Mouse (Mus musculus) cerebellum, postnatal 36 days (tissue): ENCODE data around the gene Alkbh4.
"Not testable (repeated sequence)": the region's sequence is repeated elsewhere in the genome, so short reads cannot be mapped to it uniquely, and the experiment has no call there.

Experiments
- DNase-seq, 2 experiments: peaks; one replicate each; pipeline ENCODE4 v3.0.0; 2021 to 2022; ENCODE audit warnings: mixed read lengths in 2 of 2

Gene Alkbh4

DNA sequence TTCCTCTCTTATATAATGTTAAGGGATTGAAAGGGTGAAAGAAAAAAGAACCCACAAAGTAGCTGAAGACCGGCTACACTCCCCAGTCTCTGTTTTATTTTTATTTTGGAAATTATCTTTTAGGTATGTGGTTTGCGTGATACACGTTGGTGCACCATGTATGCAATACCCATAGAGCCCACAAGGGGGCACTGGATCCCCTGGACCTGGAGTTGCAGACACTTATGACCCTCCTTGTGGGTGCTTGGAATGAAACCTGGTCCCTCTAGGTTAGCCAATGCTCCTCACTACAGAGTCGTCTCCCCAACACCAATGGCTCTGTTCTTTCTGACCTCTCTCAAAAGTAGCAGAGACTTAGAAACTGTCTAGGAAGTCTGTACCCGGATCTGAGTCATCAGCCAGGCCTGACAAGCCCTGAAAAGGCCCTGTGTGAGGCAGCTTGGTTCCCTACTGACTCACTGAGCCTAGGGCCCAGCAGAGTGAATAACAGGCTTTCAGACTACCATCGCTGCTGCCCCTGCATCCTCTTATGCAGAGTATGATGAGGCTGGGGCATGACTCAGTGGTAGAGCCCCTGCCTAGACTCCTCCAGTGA is 7.3 kb downstream of the Alkbh4 start:
- DNase-seq = no peak

DNA sequence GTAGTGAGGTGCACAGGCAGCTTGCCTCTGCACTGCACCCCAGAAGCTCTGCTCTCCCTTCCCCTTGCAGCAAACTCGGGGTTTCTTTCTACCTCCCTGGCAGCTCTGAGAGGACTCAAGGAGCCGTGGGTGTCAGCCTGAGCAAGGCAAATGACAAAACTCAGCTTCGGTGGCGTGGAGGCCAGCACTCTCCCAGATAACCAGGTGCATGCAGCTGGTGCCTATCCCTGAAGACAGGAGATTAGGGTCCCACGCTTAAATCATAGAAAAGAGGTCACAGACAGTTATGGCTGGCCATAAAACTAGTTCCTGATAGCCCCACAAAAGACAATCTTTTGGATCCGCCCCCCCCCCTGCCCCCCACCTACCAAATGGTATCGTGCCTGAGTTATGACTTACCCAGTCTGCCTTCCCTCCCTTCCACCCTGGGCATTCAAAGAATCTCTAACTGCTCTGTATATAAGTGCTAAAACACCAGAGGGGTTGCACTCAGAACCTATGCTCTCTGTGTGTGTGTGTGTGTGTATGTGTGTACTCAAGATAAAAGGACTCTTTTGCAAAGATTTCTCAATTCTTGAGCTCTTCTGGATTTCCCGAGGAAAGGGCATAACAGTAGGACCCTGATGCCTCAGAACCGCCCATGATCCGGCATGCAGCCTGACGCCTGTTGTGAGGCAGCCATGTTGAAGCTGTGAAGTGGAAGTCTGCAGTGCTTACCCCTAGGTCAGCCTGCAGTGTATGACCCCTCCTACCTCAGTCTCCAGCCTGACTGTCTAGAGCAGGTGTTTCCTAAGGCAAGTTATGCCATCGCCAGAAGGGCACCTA is 8.9 kb downstream of the Alkbh4 start:
- no peak for DNase-seq

DNA sequence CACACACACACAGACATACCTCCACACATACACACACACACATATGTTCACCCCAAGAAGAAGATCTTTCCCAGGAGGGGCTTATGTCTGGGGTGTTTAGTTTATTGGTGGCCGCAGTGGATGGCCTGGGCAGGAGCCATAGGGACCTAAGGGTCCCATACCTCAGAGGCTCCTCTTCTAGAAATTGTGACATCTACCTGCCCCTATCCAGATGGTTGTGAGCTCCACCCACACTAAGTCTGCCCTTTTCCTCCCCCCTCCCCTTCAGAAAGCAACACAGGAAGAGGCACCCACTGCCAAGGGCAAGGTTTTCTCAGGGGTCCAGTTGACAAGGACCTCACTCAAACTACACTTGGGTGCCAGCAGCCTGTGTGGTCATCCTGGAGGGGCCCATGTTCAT is 11.0 kb downstream of the Alkbh4 start:
- no peak for DNase-seq

DNA sequence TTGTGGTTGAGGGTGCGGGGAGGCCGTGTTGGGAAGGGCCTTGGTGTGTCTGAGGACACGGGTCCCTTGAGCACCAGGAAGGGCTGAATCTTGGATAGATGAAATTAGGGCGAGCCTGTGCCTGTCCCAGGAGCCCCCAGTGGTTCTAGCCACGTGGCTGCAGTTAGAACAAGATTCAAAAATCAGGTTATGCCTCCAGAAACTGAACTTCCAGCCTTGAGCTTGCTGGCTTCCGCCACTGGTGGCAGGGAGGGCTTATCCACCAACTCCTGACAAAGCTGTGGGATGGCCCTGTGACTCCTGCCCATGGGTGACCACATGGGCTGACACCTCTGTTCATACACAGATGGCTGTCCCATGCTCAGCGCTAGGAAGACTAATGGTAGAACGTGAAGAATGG is 11.8 kb downstream of the Alkbh4 start:
- DNase-seq = no peak

DNA sequence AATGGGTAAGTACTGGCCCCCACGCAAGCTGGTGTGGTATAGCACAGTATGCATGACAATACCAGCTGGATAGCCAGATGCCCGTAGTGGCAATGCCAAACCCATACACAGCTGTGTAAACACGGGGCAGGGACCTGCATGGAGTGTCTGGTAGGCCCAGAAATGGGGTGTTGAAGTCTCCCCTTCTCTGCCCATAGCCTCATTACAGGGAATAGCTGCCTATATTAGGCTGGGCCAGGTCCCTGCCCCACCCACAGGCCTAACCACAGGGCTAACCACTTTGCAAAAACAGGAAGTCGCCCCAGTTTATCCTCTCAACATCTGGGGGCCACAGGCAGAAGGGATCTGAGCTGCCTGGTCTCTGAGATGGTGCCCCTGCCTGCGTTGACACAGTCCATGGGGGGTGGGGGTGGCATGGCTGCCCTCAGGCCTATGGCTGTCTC is 13.2 kb downstream of the Alkbh4 start:
- not testable (repeated sequence) for DNase-seq

DNA sequence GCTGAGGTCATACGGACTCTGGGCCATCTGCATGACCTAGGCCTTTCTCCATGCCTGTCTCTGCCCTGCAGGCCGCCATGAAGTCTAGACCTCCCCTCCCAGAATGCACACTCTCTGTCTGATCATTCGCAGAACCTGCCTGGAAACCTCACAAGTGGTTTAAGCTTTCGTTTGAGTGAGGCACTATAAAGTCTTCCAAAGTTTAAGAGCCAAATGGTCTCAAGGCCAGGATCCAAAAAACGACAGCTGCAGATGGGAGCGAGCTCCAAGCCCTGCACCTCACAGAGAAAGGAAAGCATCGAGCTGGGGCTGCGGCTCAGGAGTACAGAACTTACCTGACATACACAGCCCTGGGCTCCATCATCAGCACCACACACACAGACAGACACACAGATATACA is 16.4 kb downstream of the Alkbh4 start:
- no peak for DNase-seq

DNA sequence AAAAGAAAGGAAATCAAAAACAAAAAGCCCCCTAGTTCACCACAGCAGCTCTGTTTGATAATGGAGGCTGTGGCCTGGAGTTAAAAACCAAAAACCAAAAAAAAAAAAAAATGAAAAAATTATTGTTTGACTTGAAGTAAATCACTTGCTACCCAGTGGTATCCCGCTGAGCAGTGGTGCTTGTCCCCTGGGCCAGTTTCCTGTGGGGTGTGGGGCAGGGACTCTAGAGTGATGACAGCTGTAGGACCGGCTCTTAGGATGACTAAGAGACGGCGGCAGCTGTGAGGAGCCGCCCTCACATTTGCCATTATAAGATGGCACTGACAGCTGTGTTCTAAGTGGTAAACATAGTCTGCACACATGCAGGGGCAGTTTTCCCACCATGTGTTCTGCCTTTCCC is 19.5 kb downstream of the Alkbh4 start:
- DNase-seq = no peak

DNA sequence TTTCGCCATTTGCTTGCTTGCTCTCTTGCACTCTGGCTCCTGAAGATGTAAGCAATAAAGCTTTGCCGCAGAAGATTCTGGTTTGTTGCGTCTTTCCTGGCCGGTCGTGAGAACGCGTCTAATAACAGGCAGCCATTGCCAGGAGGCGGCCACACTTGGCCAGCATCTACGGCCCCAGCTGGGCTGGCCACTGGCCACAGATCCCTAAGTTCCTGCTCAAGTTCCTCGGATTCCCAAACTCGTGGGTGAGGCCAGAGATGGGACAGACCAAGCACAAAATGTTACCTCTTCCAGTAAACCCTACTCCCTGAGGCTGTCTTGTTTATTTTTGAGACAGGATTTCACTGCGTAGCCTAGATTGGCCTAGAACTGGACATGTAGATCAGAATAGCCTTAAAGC is 24.1 kb downstream of the Alkbh4 start:
- not testable (repeated sequence) for DNase-seq

DNA sequence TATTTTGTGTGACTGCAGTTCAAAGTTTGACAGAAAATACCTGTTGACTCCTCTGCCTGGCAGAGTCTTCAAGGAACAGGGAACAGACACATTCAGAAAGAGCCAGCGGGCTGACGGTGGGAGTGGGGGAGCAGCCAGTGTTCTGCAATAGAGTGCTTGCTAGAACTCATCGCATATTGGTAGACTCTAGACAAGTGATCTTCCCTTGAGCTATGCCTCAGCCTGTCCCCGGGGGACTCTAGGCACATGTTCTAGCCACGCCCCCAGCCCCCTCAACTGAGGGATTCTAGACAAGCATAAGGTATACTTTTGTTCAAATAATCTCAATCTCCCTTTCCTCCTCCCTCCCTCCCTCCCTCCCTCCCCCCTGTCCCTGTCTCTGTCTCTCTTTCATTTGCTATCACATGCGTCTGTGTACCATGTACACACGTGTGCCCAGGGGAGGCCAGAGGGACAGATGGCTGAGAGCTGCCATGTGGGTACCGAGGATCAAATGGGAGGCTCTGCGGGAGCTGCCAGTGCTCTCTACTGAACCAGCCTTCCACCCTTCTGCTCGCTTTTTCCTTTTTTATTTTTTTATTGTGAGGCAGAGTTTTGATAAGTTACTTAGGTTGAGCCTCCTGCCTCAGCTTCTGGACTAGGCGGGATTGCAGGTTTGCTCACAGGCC is 28.0 kb downstream of the Alkbh4 start:
- peak; percentile 50 to 65 for DNase-seq

DNA sequence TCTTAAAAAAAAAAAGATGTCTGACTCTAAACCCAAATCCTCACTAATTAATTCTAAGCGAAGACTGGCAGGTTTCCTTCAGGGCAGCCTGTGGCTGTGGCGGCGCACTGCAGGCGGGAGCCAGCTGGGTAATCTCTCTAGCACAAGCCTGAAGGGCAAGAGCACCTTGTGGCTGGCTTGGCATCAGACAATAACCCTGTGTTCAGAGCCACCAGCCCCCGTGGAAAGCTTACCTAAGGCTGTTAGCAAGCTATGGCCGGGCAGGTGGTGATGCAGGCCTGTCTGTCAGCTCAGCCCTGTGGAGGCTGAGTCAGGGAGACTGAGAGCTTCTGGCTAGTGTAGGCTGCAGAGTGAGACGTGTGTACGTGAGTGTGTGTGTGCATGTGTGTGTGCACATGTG is 29.3 kb downstream of the Alkbh4 start:
- peak in 1 of 2 experiments; percentile 33 for DNase-seq

DNA sequence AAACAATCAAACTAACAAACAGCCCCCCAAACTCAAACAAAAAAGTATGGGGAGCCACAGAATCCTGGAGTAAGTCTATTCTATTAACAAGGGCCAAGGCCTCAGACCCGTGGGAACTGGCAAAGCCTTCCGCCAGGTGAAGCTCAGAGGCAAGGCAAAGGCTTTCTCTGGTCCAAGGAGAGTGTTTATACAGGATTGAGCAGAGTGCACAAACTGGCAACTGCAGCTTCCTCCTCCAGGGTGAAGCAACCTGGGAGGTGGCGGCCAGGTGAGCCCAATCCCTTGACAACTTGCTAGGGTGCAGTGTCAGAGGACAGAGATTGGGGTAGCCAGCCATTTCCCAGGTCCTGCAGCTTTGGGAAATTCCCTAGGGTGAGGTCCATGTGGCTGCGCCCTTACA is 31.4 kb downstream of the Alkbh4 start:
- DNase-seq = no peak

DNA sequence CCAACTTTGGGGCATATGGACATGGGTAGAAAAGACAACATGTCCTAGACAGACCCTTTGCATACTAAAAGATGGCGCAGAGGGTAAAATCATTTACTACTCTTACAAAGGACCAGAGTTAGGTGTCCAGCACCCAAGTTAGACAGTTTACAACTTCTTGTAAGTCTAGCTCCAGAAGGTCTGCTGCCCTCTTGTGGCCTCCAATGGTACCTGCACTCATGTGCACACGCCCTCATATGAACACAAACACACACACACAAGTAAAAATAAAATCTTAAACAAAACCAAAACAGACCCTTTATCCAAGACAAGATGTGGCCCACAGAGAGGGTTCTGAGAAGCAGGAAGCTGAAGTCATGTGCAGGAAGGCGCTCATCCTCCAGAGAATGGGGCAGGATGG is 32.1 kb downstream of the Alkbh4 start:
- DNase-seq = no peak

DNA sequence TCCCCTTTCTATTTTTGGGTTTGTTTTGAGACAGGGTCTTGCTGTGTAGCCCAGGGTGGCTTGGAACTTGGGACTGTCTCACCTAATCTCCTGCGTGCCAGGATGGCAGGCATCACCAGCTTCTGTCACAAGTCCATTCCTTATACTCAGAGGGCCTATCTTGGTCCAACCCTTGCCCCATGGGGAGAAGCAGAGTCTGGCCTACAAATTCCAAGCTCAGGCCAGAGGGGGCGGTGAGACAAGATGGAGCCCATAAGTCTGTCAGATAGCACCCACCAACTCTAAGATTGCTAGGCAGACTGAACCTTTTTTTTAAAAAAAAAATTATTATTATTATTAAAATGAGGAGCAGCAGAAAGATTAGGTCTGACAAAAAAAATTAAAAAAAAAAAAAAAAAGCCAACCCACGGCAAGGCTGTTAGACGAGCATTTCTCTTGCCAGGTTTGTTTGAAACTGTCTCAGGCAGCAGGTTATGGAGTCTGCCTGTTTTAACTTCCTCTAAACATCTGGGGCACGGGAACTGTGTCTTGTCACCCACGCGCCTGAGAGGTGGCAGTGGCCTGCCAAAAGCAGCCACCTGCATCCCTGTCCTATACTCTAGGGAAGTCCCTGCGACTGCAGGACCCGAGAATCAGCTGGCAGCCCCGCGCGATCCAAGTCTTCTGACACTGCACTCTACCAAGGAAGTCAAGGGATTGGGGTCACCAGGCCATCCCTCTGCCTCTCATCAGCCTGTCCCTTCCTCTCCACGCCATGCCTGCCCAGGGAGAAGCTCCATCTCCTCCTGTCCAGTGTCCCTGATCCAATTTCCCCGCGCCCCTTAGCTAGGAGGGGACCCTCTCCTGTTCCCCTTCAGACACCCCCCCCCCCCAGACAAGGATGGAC is 33.9 kb downstream of the Alkbh4 start:
- DNase-seq = peak; percentile 38 to 51

DNA sequence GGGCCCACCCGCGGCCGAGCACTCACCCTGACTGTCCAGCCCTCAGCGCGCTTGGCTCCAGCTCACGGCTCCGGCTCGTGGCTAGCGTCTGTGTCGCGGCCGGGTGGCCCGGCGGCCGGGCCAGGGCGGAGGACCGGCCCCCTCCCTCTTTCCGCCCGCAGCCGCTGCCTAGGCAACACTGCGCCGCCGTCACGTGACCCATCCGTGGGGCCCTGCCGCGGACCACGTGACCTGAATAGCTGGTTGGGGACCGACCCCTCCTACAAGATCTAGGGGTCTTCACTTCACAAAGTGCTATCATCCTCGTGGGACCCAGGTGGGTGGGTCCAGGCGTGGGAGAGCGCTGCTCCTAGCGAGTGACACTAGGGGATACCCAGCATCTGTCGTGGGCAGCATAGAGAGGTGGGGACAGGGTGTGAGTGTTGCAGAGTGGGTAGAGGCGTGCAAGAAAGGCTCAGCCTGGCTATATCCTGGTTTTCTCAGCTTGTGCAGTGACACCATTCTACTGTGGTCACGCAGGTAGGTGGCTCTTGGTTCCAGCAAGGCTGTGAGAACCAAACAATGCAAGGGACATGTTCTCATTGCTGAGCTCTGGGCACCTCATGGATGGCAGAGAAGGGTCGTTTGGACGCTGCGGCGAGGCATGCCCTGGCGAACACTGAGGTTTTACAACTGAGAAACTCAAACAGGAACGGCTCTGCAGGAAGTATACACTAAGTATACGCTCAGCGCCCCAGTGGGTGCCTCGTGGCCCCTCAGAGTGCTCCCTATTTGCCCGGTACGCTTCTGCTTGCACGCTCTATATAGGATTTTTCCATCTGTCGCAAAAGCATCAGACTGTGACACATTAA is 34.8 kb downstream of the Alkbh4 start, which contains the start of gene Orai2:
Gene Orai2, minus strand, starts transcription at position 202 of the 851 bp plus-strand sequence.
- peak; percentile 83 to 88 for DNase-seq

DNA sequence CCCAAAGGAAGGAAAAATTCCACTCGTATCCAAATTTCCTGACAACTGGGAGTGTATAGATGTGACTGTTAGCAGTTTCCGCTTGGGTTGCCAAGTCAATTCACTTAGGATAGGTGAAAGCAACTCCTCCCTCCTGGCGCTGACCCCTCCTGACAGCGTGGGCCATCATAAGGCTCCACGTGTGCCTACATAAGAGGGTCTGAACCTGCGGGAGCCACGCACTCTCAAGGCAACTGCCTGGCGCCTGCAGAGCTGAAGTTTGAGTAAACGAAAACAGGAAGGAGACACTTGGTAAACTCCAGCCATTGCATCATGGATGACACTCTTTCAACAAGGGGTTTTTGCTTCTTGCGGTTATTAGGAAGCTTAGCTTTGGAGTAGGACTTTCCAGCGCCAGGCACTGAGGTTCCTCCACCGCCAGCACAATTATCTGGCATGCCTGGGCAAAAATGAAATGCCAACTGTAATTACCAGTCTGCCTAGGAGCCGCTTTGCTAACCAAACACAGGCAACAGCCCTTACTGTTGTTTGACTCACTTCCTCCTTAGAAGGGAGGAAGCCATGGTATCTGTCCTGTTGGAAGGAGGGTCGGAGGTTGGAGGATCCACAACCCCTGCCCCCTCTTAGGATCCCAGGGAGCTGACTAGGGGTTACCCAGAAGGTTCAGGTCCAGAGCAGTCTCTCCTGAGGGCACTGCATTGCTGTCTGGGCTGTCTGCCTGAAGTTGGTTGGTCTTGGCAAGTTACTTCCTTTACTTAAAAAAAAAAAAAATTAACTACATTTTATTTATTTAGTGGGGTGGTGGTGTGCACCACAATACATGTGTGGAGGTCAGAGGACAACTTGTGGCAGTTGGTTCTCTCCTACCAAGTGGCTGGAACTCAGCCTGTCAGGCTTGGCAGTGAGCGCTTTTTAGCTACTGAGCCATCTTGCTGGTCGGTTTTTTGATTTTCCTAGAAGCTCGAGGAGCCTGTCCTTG is 35.7 kb downstream of the Alkbh4 start:
- DNase-seq = no peak

DNA sequence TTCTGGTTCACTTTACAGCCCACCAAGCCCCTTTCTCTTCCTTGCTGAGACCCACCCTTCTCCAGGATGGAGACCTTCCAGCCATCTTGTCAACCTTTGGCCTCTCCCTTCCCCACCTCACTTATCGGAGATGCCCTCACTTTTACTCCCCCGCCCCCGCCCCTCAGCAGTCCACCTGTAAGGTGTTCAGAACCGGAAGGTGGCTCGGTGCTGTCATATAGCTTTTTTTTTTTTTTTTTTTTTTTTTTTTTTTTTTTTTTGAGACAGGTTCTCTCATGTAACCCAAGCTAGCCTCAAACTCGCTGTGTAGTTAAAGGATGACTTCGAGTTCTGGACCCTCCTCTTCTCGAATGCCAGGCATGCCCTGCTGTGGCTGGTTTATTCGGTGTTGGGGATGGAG is 37.0 kb downstream of the Alkbh4 start:
- no peak for DNase-seq

DNA sequence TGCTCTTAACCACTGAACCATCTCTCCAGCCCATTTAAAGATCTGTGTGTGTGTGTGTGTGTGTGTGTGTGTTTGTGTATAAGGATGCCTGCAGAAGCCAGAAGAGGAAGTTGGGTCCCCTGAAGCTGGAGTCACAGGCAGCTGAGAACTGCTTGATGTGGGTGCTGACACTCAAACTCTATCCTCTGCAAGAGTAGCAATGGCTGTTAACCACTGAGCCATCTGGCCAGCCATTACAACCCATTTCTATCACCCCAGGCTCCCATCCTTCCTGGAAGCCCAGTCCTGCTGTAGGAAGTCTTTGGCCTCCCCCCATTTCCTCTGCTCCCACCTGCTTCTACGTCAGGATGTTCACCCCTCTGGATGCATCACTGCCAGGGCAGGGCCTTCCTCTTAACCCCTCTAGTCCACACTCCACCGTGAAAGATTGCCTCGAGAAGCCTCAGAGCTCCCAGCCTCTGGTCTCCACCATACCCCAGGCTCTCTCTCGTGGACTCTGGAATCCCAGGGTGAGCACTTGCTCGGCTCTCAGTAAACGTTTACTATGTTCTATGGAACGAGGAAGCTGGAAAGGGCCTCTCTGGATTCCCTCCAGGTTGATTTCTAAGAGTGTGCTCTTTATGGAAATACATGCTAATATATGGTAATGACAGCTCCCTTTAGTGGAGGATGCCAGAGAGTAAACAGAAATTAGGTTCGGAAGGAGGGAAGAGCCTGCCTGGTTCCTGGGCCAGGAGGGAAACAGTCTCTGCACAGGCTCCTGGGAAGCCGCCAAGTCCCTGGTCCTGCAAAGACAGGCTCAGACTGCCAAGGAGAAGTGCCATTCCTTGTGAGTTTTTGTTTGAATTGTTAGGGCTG is 37.9 kb downstream of the Alkbh4 start:
- DNase-seq = peak; percentile 70 to 73

DNA sequence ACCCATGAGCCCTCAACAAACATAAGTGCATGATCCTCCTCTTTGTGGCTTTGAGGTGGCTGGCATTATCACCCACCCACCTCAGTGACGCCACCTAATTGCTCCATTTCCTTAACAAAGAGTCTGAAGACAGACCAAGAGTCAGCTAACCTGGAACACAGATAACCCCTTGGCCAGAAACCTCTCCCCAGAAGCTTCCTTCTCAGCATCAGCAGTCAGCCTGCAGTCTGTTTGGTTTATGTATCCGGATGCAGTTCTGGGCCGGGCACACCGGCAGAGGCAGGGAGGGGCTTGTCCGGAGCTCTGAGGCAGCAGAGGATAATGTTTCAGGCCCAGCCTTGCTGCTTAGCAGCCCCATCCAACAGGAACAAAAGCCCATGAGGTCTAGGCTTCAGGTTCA is 43.6 kb downstream of the Alkbh4 start:
- DNase-seq = no peak

DNA sequence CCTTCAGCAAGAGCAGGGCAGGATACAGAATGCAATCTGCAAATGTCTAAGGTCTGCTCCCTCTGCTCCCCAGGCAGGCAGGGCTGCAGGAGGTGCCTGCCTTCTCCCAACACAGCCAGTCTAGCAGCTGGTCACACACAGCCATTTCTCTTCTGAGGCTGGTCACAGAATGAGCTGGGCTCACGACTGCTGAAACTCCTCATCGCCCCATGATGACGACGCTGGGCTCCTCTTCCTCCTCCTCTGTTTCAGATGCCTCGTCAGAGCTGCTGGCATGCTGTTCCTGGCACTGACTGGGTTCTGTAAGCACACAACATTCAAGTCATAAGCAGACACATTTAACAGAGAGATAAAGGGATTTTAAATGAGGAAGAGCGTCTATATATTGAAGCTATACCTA is 45.3 kb downstream of the Alkbh4 start:
- DNase-seq = no peak

DNA sequence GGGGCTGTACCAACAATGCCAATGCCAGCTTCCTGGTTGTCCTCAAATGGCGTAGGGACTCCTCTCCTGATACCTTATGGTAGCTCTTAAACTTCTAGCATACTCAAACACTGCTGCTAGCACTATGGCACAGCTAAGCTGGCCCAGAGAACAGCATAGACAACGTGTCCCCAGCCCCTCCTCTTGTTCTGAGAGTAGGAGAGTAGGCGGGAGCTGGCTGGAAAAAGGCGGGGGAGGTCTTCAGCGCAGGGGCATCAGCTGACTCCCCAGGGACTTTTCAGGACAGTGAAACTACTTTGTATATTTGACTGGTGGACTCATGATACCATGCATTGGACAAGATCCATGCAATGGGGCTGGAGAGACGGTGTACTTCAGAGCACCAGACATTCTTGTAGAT is 46.1 kb downstream of the Alkbh4 start:
- no peak for DNase-seq
